Mouse (Mus musculus): ENCODE results near the gene BC004004. TPM values are rescaled to one million over a fixed set of nuclear protein-coding genes. Genes with fewer than 3 reads are reported as not detected.
"Not testable (repeated sequence)": the region's sequence is repeated elsewhere in the genome, so short reads cannot be mapped to it uniquely, and the experiment has no call there.

BC004004 gene
- total RNA-seq, 2 experiments from 2014 or later = 115 to 116 TPM

DNA sequence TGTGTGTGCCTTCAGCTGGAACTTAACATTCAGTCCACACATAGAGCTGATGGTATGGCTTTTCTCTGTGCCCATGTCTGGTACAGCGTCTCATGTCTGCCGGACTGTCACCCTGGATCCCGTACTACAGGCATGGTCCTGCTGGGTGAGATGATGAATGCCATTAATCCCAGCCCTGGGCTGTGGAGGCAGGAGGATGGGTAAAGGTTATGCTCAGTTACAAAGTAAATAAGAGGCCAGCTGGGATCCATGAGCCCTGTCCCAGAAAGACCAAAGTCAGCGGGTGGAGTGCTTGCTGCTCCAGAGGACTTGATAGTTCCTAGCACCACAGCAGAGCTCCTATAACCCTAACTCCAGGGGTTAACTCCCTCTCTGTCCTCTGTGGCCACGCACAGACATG, 27.2 kb downstream of the BC004004 start:
- DNase-seq (ENCODE audit: low spot score in 2 of 2) = no peak

DNA sequence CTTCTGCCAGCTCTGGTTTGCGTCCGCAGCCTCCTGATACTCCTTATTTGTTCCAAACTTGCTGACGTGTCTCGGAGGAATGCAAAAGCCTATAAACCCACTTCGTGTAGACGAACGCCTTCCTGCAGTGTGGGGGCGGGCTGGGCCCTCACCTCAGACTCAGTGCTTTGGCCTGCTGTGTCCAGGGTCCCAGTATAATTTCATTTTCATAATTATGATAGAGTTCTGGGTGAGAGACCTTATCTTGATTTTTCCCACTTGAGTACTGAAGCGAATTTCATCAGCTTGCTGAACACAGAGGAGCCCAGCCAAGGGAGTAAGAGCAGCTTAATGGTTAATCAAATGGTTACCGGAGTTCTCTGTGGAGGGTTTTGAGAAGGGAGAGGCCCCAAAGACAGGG, 28.7 kb downstream of the BC004004 start:
- DNase-seq (ENCODE audit: low spot score in 2 of 2) = no peak

DNA sequence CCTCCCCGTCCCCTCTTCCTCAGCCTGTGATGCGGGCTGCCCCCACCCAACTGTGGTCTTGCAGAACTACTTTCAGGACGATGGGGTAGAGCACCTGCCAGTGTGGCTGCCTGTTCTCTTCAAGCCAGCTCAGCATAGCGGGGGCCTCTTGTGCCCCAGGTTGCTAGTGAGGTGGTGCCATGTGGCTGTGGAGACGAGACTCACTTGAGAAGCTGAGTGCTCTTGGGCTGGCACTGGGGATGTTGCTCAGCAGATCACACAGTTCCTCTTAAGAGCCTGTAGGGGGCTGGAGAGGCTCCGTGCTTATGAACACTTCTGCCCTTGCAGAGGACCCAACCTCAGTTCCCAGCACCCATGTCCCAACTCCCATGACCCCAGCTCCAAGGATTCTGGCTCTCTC, 29.2 kb downstream of the BC004004 start:
- DNase-seq (ENCODE audit: low spot score in 2 of 2) = no peak

DNA sequence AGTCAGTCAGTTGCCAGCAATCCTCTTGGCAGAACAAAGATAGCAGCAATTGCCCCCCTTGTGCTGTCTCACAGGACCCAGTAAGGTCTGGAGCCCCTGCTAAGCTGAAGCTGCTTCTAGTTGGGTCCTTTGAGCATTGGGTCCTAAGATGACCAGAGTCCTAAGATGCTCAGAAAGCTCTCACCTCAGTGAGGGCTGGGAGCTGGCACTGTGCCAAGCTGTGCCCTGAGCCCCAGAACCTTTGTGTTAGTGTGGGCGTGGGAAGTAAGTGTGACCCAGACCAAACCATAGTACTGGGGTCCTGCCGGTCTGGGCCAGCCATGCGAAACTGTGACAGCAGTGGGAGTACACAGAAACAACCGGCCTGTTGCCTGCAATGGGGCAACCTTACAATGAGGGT, 30.7 kb downstream of the BC004004 start:
- no peak for DNase-seq (ENCODE audit: low spot score in 2 of 2)

DNA sequence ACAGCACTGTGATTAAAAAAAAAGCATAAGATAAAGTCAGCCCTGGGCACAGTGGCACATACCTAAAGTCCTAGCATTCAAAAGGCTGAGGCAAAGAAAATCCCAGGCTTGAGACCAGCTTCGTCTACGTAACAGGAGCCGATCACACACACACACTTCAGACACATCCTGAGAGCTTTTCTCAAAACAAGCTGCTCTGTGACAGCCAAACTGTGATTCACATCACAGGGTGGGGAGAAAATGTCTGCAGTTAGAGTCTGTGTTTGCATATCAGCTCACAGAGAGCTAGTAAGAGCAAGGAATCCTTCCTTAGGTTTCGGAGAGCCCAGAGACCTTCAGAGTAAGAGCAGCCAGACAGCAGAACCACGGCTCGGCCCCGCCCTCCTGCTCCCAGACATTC, 32.3 kb downstream of the BC004004 start:
- no peak for DNase-seq (ENCODE audit: low spot score in 2 of 2)

GRCm38 (mm10) chr17:29301421-29301820, 32.8 kb downstream of the BC004004 start:
- no peak for DNase-seq (ENCODE audit: low spot score in 2 of 2)

GRCm38 (mm10) chr17:29302149-29302548, 33.6 kb downstream of the BC004004 start:
- DNase-seq (ENCODE audit: low spot score in 2 of 2) = no peak

DNA sequence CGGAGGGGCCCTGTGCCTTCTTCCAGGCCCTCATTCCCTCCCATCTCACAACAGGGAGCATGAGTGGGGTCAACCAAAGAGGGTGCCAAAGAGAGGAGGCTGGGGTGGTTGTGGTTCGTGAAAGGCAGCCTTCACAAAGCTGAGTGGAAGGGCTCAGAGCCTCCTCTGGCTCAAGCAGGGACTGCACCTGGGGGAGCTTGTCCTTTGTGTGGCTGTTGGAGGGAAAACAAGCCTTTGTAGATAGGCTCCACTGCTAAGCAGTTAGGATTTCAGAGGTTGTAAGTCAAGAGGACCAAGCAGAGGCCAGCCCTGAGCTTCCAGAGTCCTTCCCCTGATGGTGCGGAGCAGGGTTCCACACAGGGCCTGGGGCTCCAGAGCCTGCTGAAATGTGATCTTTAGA, 34.5 kb downstream of the BC004004 start:
- DNase-seq (ENCODE audit: low spot score in 2 of 2) = no peak

- DNase-seq (ENCODE audit: low spot score in 2 of 2) = no peak
Observed at GRCm38 (mm10) chr17:29303856-29304255, 35.3 kb downstream of the BC004004 start.

DNA sequence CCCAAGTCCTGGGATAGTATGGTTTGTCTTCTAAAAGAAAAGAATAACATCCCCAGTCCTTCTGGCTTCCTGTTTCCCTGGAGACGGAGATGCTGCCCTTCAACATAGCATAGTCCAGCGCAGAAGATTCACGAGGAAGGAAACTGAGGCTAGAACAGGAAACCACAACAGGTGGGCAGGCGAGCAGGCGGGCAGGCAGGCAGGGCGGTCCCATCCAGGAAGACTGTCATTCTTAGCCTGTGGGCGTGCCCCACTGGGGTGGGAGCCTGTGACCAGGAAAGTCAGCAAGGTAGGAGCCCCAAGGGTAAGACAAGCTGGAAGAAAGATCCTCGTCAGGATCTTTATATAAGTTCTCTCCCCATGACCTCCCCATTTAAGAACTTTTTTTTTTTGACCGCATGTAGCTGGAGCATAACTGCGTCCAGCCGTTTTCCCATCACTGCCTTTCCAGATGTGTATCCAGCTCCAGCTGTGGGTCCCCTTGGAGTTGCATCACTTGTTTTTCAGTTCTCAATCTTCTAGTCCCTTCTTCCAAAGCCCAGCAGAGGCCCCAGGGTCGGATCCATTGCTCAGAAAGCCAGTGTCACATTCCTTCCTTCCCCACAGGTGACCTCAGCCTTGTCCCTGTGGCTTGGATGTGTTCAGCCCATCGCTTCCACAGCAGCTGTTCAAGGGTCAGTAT, 35.9 kb downstream of the BC004004 start:
- DNase-seq (ENCODE audit: low spot score in 2 of 2) = no peak

GRCm38 (mm10) chr17:29305058-29305806, 36.6 kb downstream of the BC004004 start:
- DNase-seq (ENCODE audit: low spot score in 2 of 2) = no peak

DNA sequence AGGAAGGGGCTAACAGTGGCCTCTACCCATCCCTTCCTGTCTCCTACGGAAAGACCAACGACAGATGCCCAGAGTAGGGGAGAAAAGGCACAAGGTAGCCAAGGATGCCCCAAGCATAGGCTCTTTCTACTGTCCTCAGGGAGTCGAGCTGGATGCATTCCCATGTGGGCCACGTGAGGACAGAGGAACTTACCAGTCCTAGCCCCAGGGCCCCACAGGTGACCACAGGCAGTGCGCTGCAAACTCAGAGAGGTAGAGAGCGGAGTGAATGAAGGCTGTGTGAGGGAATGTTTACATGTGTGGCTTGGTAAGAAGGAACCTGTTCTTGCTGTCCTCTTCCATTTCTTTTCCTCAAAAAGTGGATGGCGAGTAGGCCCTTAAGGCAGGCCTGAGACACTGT, 37.3 kb downstream of the BC004004 start:
- DNase-seq (ENCODE audit: low spot score in 2 of 2) = no peak

- no peak for DNase-seq (ENCODE audit: low spot score in 2 of 2)
Observed at GRCm38 (mm10) chr17:29310056-29310623, 41.6 kb downstream of the BC004004 start.

DNA sequence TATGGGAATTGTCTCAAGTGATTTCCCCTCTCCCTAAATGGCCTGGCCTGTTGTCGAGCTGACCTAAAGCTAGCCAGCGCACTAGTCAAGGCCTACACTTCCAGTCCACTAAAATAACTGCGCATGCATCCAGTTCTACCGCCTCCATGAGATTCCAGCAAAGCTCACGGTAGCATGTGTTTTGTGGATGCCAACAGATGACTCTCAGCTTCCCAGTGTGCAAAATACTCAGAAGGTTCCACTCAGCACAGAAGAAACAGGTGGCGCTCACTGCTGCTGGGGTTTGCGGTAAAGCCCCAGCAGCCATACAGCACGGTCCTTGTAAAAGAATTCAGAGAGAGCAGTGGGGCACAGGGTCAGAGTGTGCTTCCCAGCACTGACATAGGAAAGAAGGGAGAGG, 43.0 kb downstream of the BC004004 start:
- no peak for DNase-seq (ENCODE audit: low spot score in 2 of 2)

DNA sequence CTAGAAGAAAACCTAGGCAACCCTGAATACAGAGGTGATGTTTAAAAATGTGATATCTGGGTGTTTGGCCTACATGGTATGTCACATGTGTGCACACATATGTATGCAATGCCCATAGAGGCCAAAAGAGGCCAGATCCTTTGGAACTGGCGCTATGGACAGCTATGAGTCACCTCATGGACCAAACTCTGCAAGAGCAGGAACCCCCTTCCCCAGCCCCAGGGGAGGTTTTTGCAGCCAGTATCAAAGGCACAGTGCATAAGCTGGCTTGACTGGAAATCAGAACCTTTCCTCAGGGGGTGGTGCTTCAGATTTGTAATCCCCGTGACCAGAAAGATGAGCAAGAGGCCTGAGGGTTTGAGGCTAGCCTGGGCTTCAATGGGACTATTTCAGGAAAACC, 43.5 kb downstream of the BC004004 start:
- DNase-seq (ENCODE audit: low spot score in 2 of 2) = no peak

DNA sequence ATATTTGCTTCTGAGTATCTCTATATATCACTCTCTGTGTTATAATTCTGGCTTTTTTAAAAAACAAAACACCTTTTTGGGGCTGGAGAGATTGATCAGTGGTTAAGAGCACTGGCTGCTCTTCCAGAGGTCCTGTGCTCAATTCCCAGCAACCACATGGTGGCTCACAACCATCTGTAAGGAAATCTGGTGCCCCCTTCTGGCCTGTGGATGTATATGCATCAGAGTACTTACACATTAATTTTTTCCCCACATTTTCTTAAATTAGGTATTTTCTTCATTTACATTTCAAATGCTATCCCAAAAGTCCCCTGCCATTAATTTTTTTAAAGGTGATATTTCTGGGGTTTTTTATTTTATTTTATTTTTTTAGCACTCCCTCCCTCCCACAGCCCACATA, 44.7 kb downstream of the BC004004 start:
- no peak for DNase-seq (ENCODE audit: low spot score in 2 of 2)

DNA sequence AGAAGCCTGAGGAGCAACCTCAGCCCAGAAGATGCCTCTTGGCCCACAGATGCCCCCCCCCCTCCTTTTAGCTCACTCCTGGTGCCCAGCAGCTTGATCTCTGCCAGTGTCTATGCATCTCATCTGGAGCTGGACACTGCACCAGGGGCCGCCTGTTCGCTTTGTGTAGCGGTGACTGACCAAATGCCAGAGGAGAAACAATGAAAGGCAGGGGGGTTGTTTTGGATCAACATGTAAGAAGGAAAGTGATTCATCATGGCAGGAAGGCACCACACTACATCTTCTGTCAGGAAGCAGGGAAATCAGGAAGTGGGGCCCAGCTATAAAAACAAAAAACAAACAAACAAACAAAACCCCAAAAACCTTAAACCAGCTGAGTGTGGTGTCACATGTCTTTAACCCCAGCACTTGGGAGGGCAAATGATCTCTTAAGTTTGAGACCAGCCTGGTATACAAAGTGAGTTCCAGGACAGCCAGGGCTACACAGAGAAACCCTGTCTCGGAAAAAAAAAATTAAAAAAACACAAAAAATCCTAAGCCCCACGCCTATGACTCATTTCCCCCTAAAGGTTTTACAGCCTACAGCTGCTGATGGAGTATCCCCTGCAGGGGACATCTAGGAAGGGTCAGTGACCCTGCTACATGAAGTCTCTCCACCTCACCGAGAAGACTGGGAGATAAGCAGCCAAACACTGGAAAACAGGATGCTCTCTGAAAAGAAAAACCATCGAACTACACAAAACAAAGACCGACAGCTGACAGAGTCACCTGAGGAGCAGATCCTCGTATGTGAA, 47.3 kb downstream of the BC004004 start:
- DNase-seq (ENCODE audit: low spot score in 2 of 2) = no peak

GRCm38 (mm10) chr17:29316891-29317290, 48.3 kb downstream of the BC004004 start:
- no peak for DNase-seq (ENCODE audit: low spot score in 2 of 2)

DNA sequence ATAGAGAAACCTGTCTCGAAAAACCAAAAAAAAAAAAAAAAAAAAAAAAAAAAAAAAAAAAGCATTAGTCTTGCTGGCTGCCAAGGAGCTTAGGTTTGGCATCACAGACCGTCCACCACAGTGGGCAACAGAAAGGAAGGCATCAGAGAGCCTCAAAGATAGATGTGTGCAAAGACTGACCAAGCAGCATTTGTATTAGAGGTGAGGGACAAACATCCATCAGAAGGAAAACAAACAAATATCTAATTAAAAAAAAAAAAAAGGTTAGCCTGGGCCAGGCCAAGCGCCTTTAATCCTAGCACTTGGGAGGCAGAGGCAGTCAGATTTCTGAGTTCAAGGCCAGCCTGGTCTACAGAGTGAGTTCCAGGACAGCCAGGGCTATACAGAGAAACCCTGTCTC, 48.8 kb downstream of the BC004004 start, which contains the start of gene Pi16:
Pi16 (plus strand) TSS at position 301 of the 400 bp plus-strand sequence.
- not testable (repeated sequence) for DNase-seq (ENCODE audit: low spot score in 2 of 2)

GRCm38 (mm10) chr17:29318731-29319250, 50.2 kb downstream of the BC004004 start:
- no peak for DNase-seq (ENCODE audit: low spot score in 2 of 2)

DNA sequence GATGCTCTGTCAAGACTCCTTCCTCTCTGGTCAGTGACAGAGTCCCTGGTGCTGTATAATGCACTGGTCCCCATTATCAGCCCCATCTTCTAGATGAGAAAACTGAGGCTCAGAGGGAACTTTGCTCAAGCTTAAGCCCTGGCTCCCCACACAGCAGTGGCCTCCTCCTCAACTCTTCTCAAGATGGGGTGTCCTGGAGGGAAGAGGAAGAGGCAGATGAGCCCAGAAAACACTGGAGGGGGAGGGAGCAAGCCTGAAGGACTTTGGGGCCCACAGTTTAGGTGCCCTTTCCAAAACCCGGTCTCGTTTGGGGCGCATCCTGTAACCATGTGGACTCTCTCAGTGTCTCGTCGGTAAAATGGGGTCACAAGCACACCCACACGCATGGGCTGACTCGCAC, 50.9 kb downstream of the BC004004 start:
- DNase-seq (ENCODE audit: low spot score in 2 of 2) = no peak
